Mouse (Mus musculus) limb, embryonic 13.5 days (tissue): ENCODE results near the gene Mgat5. TPM values are rescaled to one million over a fixed set of nuclear protein-coding genes. Genes with fewer than 3 reads are reported as not detected.

ENCODE experiments used
- ATAC-seq: fragments of 200-750 bp; cut with Nextera tagmentation; 2 replicates; pipeline ENCODE4 v1.8.0; 2017; ENCODE audit warnings: low read depth, moderate number of reproducible peaks, moderate TSS enrichment; ENCODE audit not compliant: low FRiP score
- H3K27ac ChIP-seq: fragments of 300-500 bp; sonication (generic); 2 replicates; pipeline ENCODE4 v1.5.1; 2015; ENCODE audit warnings: inconsistent platforms, mild to moderate bottlenecking, moderate library complexity
- H3K27me3 ChIP-seq: fragments of 300-500 bp; sonication (generic); 2 replicates; pipeline ENCODE4 v1.6.1; 2015; ENCODE audit warnings: mild to moderate bottlenecking, inconsistent platforms
- H3K36me3 ChIP-seq: fragments of 300-500 bp; sonication (generic); 2 replicates; pipeline ENCODE4 v1.6.1; 2015; ENCODE audit warnings: inconsistent platforms, mild to moderate bottlenecking, moderate library complexity
- H3K4me1 ChIP-seq: fragments of 300-500 bp; sonication (generic); 2 replicates; pipeline ENCODE4 v1.6.1; 2015; ENCODE audit warnings: inconsistent platforms
- H3K4me2 ChIP-seq: fragments of 300-500 bp; sonication (generic); replicated peaks from 2 replicates; pipeline ENCODE4 v1.6.1; 2015; ENCODE audit warnings: inconsistent platforms, mild to moderate bottlenecking, moderate library complexity
- H3K4me3 ChIP-seq: fragments of 300-500 bp; sonication (generic); 2 replicates; pipeline ENCODE4 v1.5.1; 2015; ENCODE audit warnings: moderate library complexity, mild to moderate bottlenecking, inconsistent platforms
- H3K9ac ChIP-seq: fragments of 300-500 bp; sonication (generic); 2 replicates; pipeline ENCODE4 v1.6.1; 2015; ENCODE audit warnings: mild to moderate bottlenecking, inconsistent platforms
- H3K9me3 ChIP-seq: fragments of 300-500 bp; sonication (generic); 2 replicates; pipeline ENCODE4 v1.6.1; 2016; ENCODE audit warnings: inconsistent platforms
- WGBS: fragments of 180-500 bp; shearing (Covaris S2); methylation state at CpG from one replicate; pipeline ENCODE4 v1.1.7; 2015; 5-methylcytosine and 5-hydroxymethylcytosine counted together
- polyA plus RNA-seq: library from polyadenylated mRNA; unstranded; fragments of >200 nt; fragmentation: Nextera tagmentation; extraction: Ambion mirVana; gene quantifications from 2 replicates; pipeline ENCODE4 v1.2.1, GENCODE M21; 2015

Mgat5 gene
- polyA plus RNA-seq, 1 experiment from 2014 or later, result 6.0 TPM

- no peak for ATAC-seq
- Histone ChIP-seq H3K27me3 (0 out of 2 replicates have a peak, but pooled peaks cover 4% of the 10 kb centered on the region), H3K9me3 (no peaks in the 10 kb centered on the region), H3K36me3 (no peaks in the 10 kb centered on the region), H3K4me1 (peaks cover 6% of the 10 kb centered on the region), H3K27ac (no peak overlapping the region), H3K4me2 (no peak overlapping the region), H3K9ac (no peak overlapping the region), H3K4me3 (no peak overlapping the region)
- WGBS, result 62% methylated on average over 16 of the region's 16 CpGs
Observed at GRCm38 (mm10) chr1:127508067-127508739, 303.4 kb downstream of the Mgat5 start.

GRCm38 (mm10) chr1:127508921-127509320, 304.1 kb downstream of the Mgat5 start:
- H3K9me3 ChIP-seq, result no peaks in the 10 kb centered on the region
- no peaks in the 10 kb centered on the region for H3K36me3 ChIP-seq
- H3K27ac ChIP-seq, result no peak overlapping the region
- H3K4me2 ChIP-seq, result no peak overlapping the region
- 74% methylated on average over 8 of the region's 8 CpGs for WGBS
- peaks cover 6% of the 10 kb centered on the region for H3K4me1 ChIP-seq
- H3K4me3 ChIP-seq, result no peak overlapping the region
- no peak for ATAC-seq
- H3K9ac ChIP-seq, result no peak overlapping the region
- 0 out of 2 replicates have a peak, but pooled peaks cover 4% of the 10 kb centered on the region for H3K27me3 ChIP-seq

GRCm38 (mm10) chr1:127511362-127511761, 306.5 kb downstream of the Mgat5 start:
- Histone ChIP-seq H3K36me3 (no peaks in the 10 kb centered on the region), H3K27me3 (0 out of 2 replicates have a peak, but pooled peaks cover 4% of the 10 kb centered on the region), H3K9me3 (no peaks in the 10 kb centered on the region), H3K4me2 (no peak overlapping the region), H3K27ac (no peak overlapping the region), H3K4me1 (peaks cover 6% of the 10 kb centered on the region), H3K4me3 (no peak overlapping the region), H3K9ac (no peak overlapping the region)
- no peak for ATAC-seq
- 85% methylated on average over 6 of the region's 6 CpGs for WGBS

- Histone ChIP-seq H3K4me1 (peaks cover 6% of the 10 kb centered on the region), H3K9me3 (no peaks in the 10 kb centered on the region), H3K9ac (no peak overlapping the region), H3K27me3 (no peaks in the 10 kb centered on the region), H3K27ac (no peak overlapping the region), H3K4me2 (no peak overlapping the region), H3K36me3 (no peaks in the 10 kb centered on the region), H3K4me3 (no peak overlapping the region)
- WGBS, result 70% methylated on average over 6 of the region's 6 CpGs
- no peak for ATAC-seq
Observed at GRCm38 (mm10) chr1:127512709-127513108, 307.9 kb downstream of the Mgat5 start.

- H3K4me2 ChIP-seq, result no peak overlapping the region
- H3K9ac ChIP-seq, result no peak overlapping the region
- no peaks in the 10 kb centered on the region for H3K27me3 ChIP-seq
- H3K4me3 ChIP-seq, result no peak overlapping the region
- H3K9me3 ChIP-seq, result no peaks in the 10 kb centered on the region
- H3K4me1 ChIP-seq, result peaks cover 3% of the 10 kb centered on the region
- H3K36me3 ChIP-seq, result no peaks in the 10 kb centered on the region
- 79% methylated on average over 8 of the region's 8 CpGs for WGBS
- no peak for ATAC-seq
- H3K27ac ChIP-seq, result no peak overlapping the region
Observed at GRCm38 (mm10) chr1:127513140-127513539, 308.3 kb downstream of the Mgat5 start.

- no peak for ATAC-seq
- WGBS, result 79% methylated on average over 3 of the region's 3 CpGs
Observed at GRCm38 (mm10) chr1:127513664-127514063, 308.8 kb downstream of the Mgat5 start.

GRCm38 (mm10) chr1:127514479-127514878, 309.7 kb downstream of the Mgat5 start:
- H3K9ac ChIP-seq, result no peak overlapping the region
- no peak overlapping the region for H3K27ac ChIP-seq
- no peak for ATAC-seq
- no peaks in the 10 kb centered on the region for H3K4me1 ChIP-seq
- H3K27me3 ChIP-seq, result no peaks in the 10 kb centered on the region
- WGBS, result 72% methylated on average over 3 of the region's 3 CpGs
- H3K4me3 ChIP-seq, result no peak overlapping the region
- no peaks in the 10 kb centered on the region for H3K36me3 ChIP-seq
- H3K4me2 ChIP-seq, result no peak overlapping the region
- no peaks in the 10 kb centered on the region for H3K9me3 ChIP-seq

More at GRCm38 (mm10) chr1:127513664-127514063, 308.8 kb downstream of the Mgat5 start:
- no peaks in the 10 kb centered on the region for H3K4me1 ChIP-seq
- H3K4me3 ChIP-seq, result no peak overlapping the region
- no peaks in the 10 kb centered on the region for H3K9me3 ChIP-seq
- no peaks in the 10 kb centered on the region for H3K27me3 ChIP-seq
- no peak overlapping the region for H3K4me2 ChIP-seq
- no peak overlapping the region for H3K27ac ChIP-seq
- H3K36me3 ChIP-seq, result no peaks in the 10 kb centered on the region
- H3K9ac ChIP-seq, result no peak overlapping the region

GRCm38 (mm10) chr1:127514888-127515287, 310.1 kb downstream of the Mgat5 start:
- Histone ChIP-seq H3K9me3 (no peaks in the 10 kb centered on the region), H3K36me3 (no peaks in the 10 kb centered on the region), H3K27ac (no peak overlapping the region), H3K4me1 (no peaks in the 10 kb centered on the region), H3K9ac (no peak overlapping the region), H3K4me2 (no peak overlapping the region), H3K27me3 (no peaks in the 10 kb centered on the region), H3K4me3 (no peak overlapping the region)
- 96% methylated on average over 10 of the region's 10 CpGs for WGBS
- ATAC-seq, result no peak

- Histone ChIP-seq H3K4me3 (no peak overlapping the region), H3K27me3 (no peaks in the 10 kb centered on the region), H3K4me1 (0 out of 2 replicates have a peak, but pooled peaks cover 3% of the 10 kb centered on the region), H3K4me2 (no peak overlapping the region), H3K27ac (no peak overlapping the region), H3K9me3 (no peaks in the 10 kb centered on the region; the same call in 1 of the 2 replicates), H3K36me3 (no peaks in the 10 kb centered on the region), H3K9ac (no peak overlapping the region)
- no peak for ATAC-seq
- WGBS, result 75% methylated on average over 8 of the region's 8 CpGs
Observed at GRCm38 (mm10) chr1:127523364-127523763, 318.5 kb downstream of the Mgat5 start.

GRCm38 (mm10) chr1:127530849-127531580, 326.2 kb downstream of the Mgat5 start:
- no peak overlapping the region for H3K27ac ChIP-seq

GRCm38 (mm10) chr1:127531723-127532122, 326.9 kb downstream of the Mgat5 start:
- Histone ChIP-seq H3K9me3 (no peaks in the 10 kb centered on the region; the same call in 1 of the 2 replicates), H3K27me3 (peaks cover 6% of the 10 kb centered on the region), H3K36me3 (no peaks in the 10 kb centered on the region), H3K4me3 (no peak overlapping the region), H3K9ac (no peak overlapping the region), H3K4me2 (peak overlapping the region; percentile 25; the same call in 1 of the 2 replicates), H3K27ac (no peak overlapping the region), H3K4me1 (peaks cover 35% of the 10 kb centered on the region)
- WGBS, result 59% methylated on average over 5 of the region's 5 CpGs
- no peak for ATAC-seq

More at GRCm38 (mm10) chr1:127530849-127531580, 326.2 kb downstream of the Mgat5 start:
- ATAC-seq, result peak; percentile 66
- WGBS, result 27% methylated on average over 14 of the region's 14 CpGs
- Histone ChIP-seq H3K36me3 (no peaks in the 10 kb centered on the region), H3K4me2 (peak overlapping the region; percentile 25), H3K4me1 (peaks cover 28% of the 10 kb centered on the region), H3K4me3 (no peak overlapping the region), H3K9me3 (no peaks in the 10 kb centered on the region; the same call in 1 of the 2 replicates), H3K27me3 (peaks cover 6% of the 10 kb centered on the region), H3K9ac (no peak overlapping the region)

GRCm38 (mm10) chr1:127536448-127536847, 331.6 kb downstream of the Mgat5 start:
- 11% methylated on average over 5 of the region's 5 CpGs for WGBS
- Histone ChIP-seq H3K36me3 (no peaks in the 10 kb centered on the region), H3K4me2 (peak overlapping the region; percentile 56), H3K27me3 (peaks cover 8% of the 10 kb centered on the region; the same call in 1 of the 2 replicates), H3K9ac (0 out of 2 replicates have a peak overlapping the region, but pooled peaks have one; percentile 43), H3K9me3 (no peaks in the 10 kb centered on the region), H3K4me1 (peaks cover 50% of the 10 kb centered on the region), H3K27ac (peak overlapping the region; percentile 69; the same call in 1 of the 2 replicates), H3K4me3 (0 out of 2 replicates have a peak overlapping the region, but pooled peaks have one; percentile 24)
- ATAC-seq, result no peak
